In genomic region chr19:41822589-41822988, GRCm38 (mm10) we compare ENCODE assay signal across 25 mouse cellular contexts.
"Had no signal": no experiment of that assay in that cellular context is flagged by ENCODE, and none has a peak within 500 bp of the region (broad histone marks: within the 10 kb centered on the region; RNA-seq: fewer than 3 reads in every experiment).

No protein-coding gene starts in this region.

- ATAC-seq: forebrain, postnatal 0 days; inflammation-experienced regulatory T-cells, adult 6 months; intestine, embryonic 15.5 days; intestine, postnatal 0 days had no signal

- DNase-seq: forebrain, postnatal 0 days; gastrocnemius, postnatal 14 days; gastrocnemius, postnatal 36 days; heart, adult 11 months; heart, adult 2 months; heart, postnatal 14 days; heart, postnatal 36 days; kidney, adult 18-20 months; kidney, adult 9 months; kidney, postnatal 14 days; kidney, postnatal 36 days; layer of hippocampus, adult 9-11 months; layer of hippocampus, postnatal 36 days; left cerebral cortex, postnatal 4 days had no signal

- H3K4me3 ChIP-seq: heart, adult 2 months; heart, embryonic 13.5 days; heart, embryonic 15.5 days; hindbrain, embryonic 13.5 days; hindbrain, embryonic 15.5 days; intestine, embryonic 15.5 days; kidney, embryonic 15.5 days; limb, embryonic 13.5 days had no signal

- H3K4me2 ChIP-seq: heart, embryonic 11.5 days; heart, embryonic 13.5 days; heart, embryonic 15.5 days; hindbrain, embryonic 13.5 days; hindbrain, embryonic 15.5 days; intestine, embryonic 15.5 days; kidney, embryonic 15.5 days; limb, embryonic 13.5 days had no signal

- H3K9me3 ChIP-seq: heart, embryonic 13.5 days; heart, embryonic 15.5 days; hindbrain, embryonic 13.5 days; hindbrain, embryonic 15.5 days; intestine, embryonic 15.5 days; kidney, embryonic 15.5 days; limb, embryonic 13.5 days had no signal

- H3K27me3 ChIP-seq: heart, embryonic 13.5 days; heart, embryonic 15.5 days; hindbrain, embryonic 13.5 days; hindbrain, embryonic 15.5 days; intestine, embryonic 15.5 days; kidney, embryonic 15.5 days had no signal

- H3K36me3 ChIP-seq: heart, embryonic 13.5 days; heart, embryonic 15.5 days; hindbrain, embryonic 13.5 days; hindbrain, embryonic 15.5 days; intestine, embryonic 15.5 days; kidney, embryonic 15.5 days; limb, embryonic 13.5 days had no signal

- H3K9ac ChIP-seq: forebrain, postnatal 0 days; heart, embryonic 13.5 days; heart, embryonic 15.5 days; hindbrain, embryonic 13.5 days; hindbrain, embryonic 15.5 days; intestine, embryonic 15.5 days; kidney, embryonic 15.5 days; limb, embryonic 13.5 days had no signal

- H3K4me1 ChIP-seq: hindbrain, embryonic 13.5 days; hindbrain, embryonic 15.5 days; intestine, embryonic 15.5 days had no signal

- H3K27ac ChIP-seq: heart, adult 2 months; heart, embryonic 13.5 days; heart, embryonic 15.5 days; hindbrain, embryonic 13.5 days; hindbrain, embryonic 15.5 days; intestine, embryonic 15.5 days; kidney, embryonic 15.5 days; kidney, postnatal 0 days; limb, embryonic 13.5 days had no signal
